Mouse (Mus musculus): ENCODE measurements around the gene Jakmip3. TPM values are rescaled to one million over a fixed set of nuclear protein-coding genes. Genes with fewer than 3 reads are reported as not detected.

The Jakmip3 gene
- total RNA-seq, 2 experiments from 2014 or later, result 0.27 TPM; not detected in 1

DNA sequence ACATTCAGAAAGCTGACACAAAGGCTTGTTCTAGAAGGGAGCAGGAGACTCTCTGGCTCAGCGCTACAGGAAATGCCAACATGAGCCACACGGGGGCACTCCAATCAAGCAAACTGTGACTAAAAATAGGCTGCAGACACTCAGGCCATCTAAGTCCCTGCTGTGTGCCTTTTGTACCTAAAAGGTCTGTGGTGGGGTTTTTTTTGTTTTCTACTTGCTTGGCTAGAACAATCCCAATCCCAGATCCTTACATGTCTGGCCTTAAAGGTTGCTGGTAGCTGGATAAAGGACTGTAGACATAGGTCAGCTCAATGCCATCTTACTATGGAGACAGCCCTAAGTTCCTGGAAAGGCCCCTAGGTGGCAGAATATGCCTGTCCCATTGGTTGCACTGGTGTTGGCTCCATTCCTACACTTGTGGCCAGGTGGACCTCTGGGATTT is 127.7 kb downstream of the Jakmip3 start:
- peak; percentile 80 for DNase-seq

DNA sequence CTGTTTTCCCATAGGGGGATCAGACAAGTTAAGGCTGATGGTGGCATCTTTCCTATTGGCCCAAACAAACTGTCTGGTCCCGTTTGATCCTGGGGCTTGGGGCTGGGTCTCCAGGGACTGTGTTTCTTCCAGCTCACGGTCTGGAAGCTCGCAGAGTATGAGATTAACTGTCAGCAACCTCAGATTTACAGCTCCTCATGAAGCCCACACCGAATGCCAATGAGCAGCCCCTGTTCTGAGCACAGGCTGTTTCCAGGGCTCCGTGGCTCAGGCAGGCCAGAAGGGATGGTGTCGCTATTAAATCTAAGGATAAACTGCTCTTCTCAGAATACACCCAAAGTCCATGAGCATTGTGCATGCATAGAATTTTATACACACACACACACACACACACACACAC is 133.7 kb downstream of the Jakmip3 start:
- no peak for DNase-seq

DNA sequence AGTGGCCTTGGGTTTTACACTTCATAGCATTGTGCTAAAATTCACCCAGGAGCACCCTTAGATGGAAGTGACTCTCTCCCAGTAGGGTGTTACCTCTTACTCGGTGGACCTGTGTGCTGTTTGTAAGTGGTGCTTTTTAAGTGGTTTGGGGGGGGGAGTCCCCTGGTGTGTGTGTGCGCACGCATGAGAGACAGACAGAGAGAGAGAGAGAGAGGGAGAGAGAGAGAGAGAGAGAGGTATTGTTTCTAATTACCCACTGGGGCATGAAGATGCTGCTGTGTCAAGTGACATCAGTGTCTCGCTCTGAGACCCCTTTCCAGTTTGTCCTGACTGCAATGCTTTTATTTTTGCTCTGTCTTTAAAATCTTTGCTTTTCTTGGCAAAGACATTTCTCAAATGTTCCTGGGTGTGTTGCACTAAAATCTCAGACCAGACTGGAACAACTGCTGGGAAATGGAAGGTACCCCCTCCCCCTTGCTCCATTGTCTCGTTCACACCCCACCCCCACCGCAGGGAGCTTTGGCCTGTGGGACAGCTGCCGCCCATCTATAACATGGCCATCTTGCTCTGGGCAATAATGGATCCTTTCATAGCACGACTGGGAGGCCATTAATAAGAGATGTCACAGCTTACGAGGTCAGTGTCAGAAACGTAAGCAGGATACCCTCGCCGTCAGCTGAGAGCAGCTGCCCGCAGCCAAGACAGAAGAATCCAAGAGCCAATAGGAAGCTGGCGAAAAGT is 134.7 kb downstream of the Jakmip3 start:
- DNase-seq, result no peak

DNA sequence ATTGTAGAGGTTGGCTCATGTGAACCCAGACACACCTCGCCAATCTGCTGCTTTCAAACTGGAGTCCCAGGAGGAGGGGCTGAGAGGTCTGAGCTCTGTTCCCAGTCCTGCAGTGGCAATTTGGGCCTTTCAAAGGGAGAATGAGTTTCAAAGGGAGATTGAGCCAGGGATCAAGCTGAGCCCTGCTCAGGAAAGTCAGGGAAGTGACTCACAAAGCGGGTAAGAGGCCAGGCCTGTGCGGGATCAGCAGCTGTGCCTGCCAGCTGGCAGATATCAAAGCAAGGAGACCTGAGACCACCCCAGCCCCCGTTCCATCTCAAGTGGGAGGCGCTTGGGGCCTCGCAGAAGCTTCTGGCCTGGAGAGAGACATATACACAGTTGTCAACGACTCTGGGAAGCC is 136.8 kb downstream of the Jakmip3 start:
- DNase-seq, result no peak

DNA sequence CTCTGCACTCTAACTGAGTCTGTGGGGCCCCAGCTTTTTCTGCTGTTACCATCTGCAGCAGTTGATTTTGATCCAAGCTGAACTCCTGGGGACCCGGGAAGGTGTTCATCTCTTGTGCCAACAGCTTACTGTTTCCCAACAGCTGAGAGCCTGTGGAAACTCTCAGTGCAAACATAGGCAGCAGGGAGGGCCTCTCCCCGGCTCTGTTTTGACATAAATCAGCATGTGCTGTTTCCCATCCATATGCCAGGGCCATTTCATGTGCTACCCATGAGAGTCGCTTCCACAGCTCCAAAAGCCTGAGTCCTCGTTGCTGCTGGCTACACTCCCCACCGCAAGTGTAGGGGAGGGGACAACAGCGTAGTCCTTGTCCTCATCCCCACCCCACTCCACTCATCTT is 137.7 kb downstream of the Jakmip3 start:
- no peak for DNase-seq

DNA sequence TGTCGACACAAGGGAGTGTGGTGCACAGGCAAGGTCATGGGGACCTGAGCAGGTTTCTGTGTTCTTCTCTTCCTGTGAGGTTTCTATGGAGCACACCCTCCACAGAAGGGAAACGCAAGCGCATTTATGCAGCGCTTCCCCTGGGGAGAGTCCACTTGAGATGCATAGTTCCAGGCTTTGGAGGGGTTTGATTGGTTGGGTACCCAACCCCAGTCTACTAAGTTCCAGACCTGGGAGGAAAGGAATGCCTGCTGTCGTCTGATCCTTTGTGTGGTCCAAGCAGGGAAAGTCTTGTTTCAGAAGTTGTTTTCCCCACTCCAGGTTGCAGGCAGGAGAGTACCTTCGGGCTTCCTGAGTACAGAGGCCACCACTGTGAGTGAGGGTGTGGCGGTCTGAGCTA is 138.6 kb downstream of the Jakmip3 start:
- DNase-seq, result no peak

DNA sequence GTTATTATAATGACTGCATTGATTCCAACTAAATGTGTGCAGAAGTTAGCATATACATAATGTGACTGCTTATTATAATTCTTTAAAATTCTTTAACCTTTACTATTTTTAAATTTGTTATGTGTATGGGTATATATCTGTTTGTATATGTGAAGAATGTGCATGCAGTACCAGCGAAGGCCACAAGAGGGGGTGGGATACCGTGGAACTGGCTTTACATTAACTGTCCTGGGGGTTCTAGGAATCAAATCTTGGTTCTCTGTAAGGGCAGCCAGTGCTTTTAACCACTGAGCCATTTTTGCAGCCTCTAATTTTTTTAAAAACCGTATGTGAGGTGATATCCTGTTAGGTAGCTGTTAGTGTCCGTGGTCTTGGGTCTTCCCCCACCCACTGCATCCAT is 140.2 kb downstream of the Jakmip3 start:
- no peak for DNase-seq

DNA sequence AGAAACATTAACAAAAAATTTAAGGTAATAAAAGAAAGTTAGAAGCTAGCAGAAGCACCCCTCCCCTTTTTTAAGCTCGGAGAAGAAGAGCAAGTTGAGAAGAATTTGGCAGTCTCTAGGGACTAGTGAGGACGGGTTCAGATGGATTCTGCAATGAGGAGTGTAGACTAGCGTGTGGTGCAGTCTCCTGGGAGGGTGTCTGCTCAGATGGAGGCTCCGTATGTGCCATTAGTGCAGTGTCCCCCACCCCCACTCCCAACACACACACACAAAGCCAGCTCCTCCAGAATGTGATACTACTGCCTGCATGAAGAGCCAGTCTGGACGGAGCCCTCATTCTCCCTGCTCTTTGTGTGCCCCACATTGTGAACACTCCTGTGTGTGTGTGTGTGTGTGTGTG is 140.6 kb downstream of the Jakmip3 start:
- DNase-seq, result no peak

DNA sequence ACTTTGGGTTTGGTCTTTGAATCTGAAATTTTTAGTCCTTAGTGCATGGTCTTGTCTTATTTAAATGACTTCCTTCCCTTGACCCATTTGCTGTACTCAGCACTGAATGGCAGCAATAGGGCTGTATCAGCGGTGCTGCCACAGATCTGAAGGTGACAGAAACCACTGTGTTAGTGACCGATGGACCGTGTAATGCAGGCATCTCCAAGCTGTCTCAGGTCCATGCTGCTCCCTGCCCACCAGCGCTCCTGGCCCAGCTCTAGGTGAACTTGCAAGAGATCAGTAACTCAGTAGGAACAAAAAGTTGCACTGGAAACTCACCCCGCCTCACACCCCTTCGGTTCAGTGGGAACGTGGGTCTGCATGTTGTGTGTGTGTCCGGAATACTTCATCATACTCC is 141.8 kb downstream of the Jakmip3 start:
- DNase-seq, result no peak

DNA sequence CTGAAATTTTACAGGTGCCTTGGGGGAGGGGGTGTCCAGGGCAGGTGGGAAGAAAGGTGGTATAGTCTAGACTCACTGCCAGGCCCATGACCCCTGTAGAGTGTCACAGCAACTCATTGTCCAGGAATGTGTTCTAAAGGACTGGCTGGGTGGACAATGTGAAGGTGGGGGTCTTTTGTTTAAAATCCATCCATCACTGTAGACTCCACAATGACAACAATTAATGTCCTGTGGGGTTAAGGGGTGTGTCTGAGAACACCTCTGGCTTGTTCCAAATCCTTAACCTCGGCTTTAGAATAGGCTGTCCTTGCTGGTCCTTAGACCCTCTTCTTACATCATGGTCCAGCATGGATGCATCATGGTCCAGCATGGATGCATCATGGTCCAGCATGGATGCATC is 143.8 kb downstream of the Jakmip3 start:
- DNase-seq, result no peak

DNA sequence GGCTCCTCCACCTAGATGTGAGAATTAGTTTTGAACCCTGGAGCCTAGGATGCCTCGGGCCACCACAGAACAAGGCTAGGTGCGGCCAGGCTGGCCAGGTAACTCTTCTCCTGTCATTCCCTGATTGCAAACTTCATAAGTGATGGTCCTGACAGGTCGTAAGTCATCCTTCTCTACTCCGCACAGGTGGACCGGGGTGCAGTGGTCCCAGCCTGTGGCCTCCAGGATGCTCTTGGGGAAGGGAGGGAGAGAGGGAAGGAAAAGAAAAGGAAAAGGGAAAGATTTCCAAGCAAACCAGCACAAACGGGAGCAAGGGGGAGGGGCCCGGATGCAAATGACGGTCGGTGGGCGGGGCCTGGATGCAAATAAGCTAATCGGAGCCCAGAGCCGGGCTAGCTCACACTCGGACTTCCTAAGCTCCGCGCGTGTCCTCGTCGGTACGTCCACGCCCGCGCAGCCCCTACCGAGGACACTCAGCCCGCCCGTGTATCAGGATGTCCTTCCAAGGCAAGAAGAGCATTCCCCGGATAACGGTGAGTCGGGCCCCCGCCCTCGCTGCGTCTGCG is 145.2 kb downstream of the Jakmip3 start, which contains the start of gene Dpysl4:
Dpysl4 (plus strand) TSS at position 373 of the 566 bp plus-strand sequence.
- DNase-seq, result peak; percentile 66

DNA sequence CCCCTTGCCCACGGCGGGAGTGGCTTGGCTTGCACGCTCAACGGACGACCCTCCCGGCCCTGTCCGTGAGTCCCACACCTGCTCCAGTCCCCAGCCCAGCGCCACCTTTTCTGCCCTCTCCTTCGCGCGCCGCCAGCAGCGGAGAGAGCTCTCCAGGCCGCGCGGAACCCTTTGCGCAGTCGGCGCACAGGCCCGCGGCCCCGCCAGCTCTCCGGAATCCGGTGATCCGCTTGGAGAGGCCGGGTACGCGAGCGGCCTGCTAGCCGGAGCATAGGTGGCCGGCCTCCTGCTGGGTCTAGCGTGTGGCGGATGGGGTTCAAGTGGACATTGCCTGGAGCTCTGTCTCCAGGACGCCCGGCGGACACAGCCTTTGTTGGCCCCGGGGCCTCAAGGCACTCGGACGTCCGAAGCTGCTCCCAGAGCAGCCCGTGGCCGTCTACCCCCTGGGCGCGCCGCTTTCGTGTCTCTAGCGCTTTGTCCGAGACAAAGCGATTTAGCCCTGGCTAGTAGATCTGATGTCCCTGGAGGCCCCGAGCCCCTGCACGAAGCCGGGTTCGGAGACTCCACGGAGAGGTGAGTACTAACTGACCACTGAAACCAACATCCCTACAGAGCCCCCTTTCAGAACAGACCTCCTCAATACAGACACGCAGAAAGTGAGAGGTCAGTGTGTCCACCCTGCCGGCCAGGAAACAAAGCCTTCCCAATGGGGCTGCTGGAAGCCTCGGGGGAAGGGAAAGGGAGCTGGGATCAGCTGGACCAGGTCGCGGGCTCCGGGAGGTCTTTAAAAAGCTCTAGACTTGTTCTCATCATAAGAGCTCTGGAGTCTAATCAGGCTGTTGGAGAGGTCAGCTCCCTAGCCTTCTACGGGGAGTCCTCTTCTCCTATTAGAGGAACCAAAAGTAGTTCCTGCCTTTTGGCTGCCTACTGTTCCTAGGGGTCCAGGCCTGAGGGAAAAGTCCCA is 145.9 kb downstream of the Jakmip3 start:
- peak; percentile 42 for DNase-seq

DNA sequence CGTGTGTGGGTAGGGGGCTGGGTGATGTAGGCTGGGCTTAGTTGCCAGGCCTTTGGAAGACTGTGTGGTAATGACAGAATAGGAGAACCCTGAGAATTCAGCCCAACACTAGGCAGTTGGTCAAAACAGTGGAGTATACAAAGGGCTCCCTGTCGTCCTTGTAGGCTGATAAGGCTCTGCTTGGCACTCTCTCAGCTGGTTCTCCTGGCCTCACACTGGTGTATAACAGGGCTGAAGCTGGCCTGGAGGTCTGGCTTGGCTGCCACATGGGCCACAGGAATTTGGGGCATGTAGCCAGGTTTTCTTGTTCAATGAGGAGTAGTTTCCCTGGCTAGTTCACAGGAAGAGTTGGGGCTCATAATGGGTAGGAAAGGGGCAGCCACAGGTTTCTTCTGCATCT is 147.3 kb downstream of the Jakmip3 start:
- peak; percentile 56 for DNase-seq

DNA sequence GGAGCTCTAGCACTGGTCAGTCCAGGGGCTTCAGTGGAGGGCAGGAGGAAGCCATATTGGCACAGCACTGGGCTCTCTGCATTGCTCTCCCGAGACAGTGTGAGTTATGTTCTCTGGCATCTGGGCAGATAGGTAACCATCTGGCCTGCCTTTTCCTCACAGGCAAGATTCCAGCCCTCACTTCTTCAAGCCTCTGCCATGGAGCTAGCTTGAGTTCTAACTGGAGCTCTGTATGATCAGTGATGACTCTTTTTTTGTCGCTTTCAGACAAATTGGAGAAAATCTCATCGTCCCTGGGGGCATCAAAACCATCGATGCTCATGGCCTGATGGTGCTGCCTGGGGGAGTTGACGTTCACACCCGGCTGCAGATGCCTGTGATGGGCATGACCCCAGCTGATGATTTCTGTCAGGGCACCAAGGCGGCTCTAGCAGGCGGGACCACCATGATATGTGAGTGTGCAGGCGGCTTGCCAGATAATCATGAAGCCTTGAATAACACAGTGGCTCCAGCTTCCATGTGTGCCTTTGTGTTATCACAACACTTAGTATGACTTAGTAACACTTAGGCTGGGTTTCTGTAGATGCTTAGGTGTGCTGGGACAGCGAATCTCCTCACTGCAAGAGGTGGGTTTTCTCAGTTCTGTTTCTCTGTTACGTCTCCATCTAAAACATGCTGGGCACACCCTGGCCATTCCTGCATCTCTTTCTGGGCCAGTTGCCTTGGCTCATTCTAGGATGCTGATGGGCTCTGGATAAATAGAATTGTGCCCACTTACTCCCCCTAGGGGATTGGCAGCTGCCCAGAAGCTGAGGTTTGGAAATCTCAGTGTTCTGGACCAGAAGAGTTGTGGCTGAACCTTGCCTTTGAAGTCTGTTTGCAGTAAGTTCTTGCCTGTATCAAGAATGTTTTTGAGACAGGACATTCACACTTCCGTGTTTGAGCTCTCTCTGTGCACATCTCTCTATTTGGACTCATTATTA is 149.7 kb downstream of the Jakmip3 start:
- no peak for DNase-seq

DNA sequence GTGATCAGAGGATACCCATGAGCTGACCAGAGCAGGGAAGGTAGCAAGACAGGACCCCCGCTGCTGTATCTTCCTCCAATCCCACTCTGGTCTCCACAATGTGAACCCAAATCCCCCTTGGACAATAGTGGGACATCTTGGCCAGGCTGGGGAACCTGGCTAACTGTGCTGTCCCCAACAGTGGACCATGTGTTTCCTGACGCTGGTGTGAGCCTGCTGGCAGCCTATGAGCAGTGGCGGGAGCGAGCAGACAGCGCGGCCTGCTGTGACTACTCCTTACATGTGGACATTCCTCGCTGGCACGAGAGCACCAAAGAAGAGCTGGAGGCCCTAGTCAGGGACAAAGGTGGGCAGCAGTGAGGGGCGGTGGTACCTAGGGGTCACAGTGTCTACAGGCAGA is 151.2 kb downstream of the Jakmip3 start:
- DNase-seq, result no peak

DNA sequence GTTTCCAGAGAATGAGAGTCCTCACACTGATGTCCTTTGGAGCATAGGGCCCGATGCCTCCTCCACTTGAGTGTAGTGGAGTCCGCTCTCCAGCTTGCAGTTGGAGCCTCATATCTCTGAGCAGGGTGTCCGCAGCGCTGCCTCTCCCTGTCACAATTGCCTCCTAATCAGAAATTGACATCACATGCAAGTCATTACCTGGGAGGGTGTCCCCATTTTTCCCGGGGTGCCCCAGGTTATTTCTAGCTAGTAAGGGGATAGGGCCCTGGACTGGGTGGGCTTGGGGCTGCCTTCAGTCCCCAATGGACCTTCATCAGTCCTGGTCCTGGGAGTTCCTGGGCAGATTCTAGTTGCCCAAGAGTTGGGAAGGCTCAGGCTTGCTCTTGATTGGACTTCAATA is 152.1 kb downstream of the Jakmip3 start:
- no peak for DNase-seq

DNA sequence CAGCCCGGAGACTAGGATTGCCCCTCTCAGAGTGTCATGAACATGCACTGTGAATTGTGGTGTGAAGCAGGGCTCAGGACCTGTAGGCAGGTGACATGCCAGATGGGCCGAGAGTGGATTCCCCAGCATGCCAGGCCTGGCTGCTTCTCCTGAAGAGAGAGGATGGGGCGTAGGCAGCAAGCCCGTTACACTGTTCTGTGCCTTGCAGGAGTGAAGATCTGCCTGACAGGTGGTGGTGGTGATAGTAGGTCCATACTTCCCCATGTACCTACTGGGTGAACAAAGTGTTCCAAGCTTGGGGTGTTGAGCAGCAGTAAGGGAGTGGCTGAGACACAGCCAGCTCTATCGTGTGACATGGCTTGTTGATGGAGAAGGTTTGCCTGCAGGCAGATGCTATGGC is 152.6 kb downstream of the Jakmip3 start:
- DNase-seq, result no peak

DNA sequence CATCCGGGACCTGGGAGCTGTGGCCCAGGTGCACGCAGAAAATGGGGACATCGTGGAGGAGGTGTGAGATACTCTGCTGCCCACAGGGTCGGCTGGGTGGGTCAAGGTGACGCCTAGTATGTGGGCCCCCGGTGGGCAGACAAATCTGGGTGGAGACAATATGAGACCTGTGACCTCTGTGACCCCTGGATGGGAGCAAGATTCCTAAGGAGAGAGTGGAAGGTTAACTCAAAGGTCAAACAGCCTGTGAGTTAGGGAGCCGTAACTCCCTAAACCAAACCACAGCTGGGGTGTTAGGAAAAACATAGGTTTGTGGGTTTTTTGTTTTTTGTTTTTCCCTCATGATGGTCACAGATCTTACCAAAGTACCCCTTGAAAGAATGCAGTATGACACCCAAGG is 153.3 kb downstream of the Jakmip3 start:
- DNase-seq, result no peak

DNA sequence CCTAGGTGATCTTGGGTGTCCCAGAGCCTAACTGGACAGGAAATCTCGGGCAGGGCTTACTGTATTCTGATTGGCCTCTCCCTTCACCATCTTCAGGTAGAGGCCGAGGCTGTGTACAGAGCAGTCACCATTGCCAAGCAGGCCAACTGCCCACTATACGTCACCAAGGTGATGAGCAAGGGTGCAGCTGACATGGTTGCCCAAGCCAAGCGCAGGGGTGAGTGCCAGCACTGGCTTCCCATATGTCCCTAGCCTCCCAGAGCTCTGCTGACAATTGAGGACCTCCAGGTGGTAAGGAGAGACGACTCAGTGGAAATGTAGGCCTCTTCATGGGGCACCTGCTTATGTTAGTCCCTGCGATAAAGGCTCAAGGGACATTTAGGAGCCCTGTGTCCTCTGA is 154.2 kb downstream of the Jakmip3 start:
- no peak for DNase-seq

DNA sequence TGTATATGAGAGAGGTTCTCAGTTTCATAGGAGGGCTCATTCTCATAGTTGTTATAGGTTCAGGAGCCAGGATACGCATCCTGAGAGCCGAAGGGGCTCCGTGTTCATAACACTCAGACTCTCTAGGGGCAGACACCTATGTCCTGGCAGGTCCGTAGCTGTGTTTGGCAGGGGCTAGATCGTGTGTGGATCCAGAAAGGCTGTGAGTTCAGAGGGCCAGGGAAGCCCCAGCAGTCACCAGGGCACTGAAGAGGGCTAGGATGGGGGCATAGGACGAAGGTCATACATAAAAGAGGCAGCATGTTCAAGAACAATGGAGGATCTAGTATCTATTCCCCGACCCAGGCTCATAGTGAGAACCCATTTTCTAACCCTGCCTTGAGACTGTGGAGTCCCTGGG is 154.8 kb downstream of the Jakmip3 start:
- no peak for DNase-seq

DNA sequence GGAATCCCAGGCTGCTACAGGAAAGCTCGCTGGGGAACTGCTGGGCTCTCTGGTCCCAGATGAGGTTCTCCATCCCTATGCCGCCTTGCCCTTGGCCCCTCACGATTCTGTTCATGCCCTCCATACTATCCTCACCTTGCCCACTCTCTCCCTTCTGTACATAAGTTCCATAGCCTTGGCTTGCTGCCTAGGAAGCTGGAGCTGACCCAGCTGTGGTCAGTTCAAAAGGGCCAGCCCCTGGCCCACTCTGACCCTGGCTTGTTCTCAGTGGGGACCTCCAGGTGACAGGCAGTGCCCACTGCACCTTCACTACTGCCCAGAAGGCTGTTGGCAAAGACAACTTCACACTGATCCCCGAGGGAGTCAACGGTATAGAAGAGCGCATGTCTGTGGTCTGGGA is 155.9 kb downstream of the Jakmip3 start:
- DNase-seq, result no peak

DNA sequence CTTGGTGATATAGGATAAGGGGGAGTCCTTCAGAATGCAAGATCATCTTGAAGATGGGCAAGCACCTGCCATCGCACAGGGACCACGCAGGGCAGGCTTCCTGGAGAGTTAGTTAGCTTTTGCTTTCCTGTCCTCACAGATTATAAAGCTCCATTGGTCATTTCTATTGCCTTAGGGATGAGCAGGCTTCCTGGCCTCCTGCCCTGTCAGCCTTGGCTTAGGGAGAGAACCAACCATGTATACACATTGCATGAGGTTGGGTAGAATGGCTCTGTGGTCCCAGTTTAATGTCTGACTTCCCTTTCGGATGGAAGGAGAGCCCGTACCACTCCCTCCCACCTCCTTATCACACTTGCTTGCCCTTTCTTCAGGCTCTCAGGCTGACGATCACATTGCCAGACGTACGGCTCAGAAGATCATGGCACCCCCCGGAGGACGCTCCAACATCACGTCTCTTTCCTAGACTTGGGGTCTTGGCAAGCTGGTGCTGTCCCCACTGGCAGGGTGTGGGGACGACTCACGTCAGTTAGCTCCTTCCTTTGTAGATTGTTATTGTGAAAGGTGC is 160.1 kb downstream of the Jakmip3 start:
- no peak for DNase-seq

Measured in heart, postnatal 4 days (tissue).